Mouse (Mus musculus): ENCODE measurements around the gene Dusp3. TPM values are rescaled to one million over a fixed set of nuclear protein-coding genes. Genes with fewer than 3 reads are reported as not detected.

Dusp3 gene
- polyA plus RNA-seq, 1 experiment from 2014 or later, result 53.5 TPM

GRCm38 (mm10) chr11:101950021-101950420 is 36.8 kb downstream of the Dusp3 start:
- Histone ChIP-seq H3K36me3 (ENCODE audit: control insufficient read depth, insufficient read depth) (no peaks in the 10 kb centered on the region), H3K27ac (ENCODE audit: low read depth, low read length) (no peak overlapping the region), H3K4me2 (replicated peaks; ENCODE audit: low read depth) (no peak overlapping the region), H3K4me3 (ENCODE audit: low read depth, low read length) (no peak overlapping the region), H3K4me1 (replicated peaks; ENCODE audit: control insufficient read depth, insufficient read depth, low read length) (0 out of 2 replicates have a peak, but pooled peaks cover 3% of the 10 kb centered on the region), H3K9me3 (ENCODE audit: control insufficient read depth) (no peaks in the 10 kb centered on the region), H3K9ac (ENCODE audit: low read depth, low read length) (no peak overlapping the region), H3K27me3 (replicated peaks; ENCODE audit: control insufficient read depth, insufficient read depth, low read length) (no peaks in the 10 kb centered on the region)
- TF ChIP-seq CTCF (IDR thresholded peaks at IDR 0.05; ENCODE audit: low read depth), result no peak
- ATAC-seq, result no peak
- 79% methylated on average over 5 of the region's 5 CpGs for WGBS

GRCm38 (mm10) chr11:101946525-101946924 is 40.3 kb downstream of the Dusp3 start:
- TF ChIP-seq CTCF (IDR thresholded peaks at IDR 0.05; ENCODE audit: low read depth), result peak; percentile 39
- no peak for ATAC-seq
- no peaks in the 10 kb centered on the region for H3K4me1 ChIP-seq (replicated peaks; ENCODE audit: control insufficient read depth, insufficient read depth, low read length)
- no peak overlapping the region for H3K27ac ChIP-seq (ENCODE audit: low read depth, low read length)
- H3K4me3 ChIP-seq (ENCODE audit: low read depth, low read length), result no peak overlapping the region
- no peak overlapping the region for H3K9ac ChIP-seq (ENCODE audit: low read depth, low read length)
- no peaks in the 10 kb centered on the region for H3K27me3 ChIP-seq (replicated peaks; ENCODE audit: control insufficient read depth, insufficient read depth, low read length)
- WGBS, result 32% methylated on average over 5 of the region's 5 CpGs
- H3K9me3 ChIP-seq (ENCODE audit: control insufficient read depth), result no peaks in the 10 kb centered on the region
- no peaks in the 10 kb centered on the region for H3K36me3 ChIP-seq (ENCODE audit: control insufficient read depth, insufficient read depth)
- no peak overlapping the region for H3K4me2 ChIP-seq (replicated peaks; ENCODE audit: low read depth)

- TF ChIP-seq CTCF (IDR thresholded peaks at IDR 0.05; ENCODE audit: low read depth), result no peak
- Histone ChIP-seq H3K36me3 (ENCODE audit: control insufficient read depth, insufficient read depth) (no peaks in the 10 kb centered on the region), H3K4me1 (replicated peaks; ENCODE audit: control insufficient read depth, insufficient read depth, low read length) (no peaks in the 10 kb centered on the region), H3K9me3 (ENCODE audit: control insufficient read depth) (no peaks in the 10 kb centered on the region), H3K4me3 (ENCODE audit: low read depth, low read length) (no peak overlapping the region), H3K4me2 (replicated peaks; ENCODE audit: low read depth) (no peak overlapping the region), H3K9ac (ENCODE audit: low read depth, low read length) (no peak overlapping the region), H3K27ac (ENCODE audit: low read depth, low read length) (no peak overlapping the region), H3K27me3 (replicated peaks; ENCODE audit: control insufficient read depth, insufficient read depth, low read length) (peaks cover 4% of the 10 kb centered on the region)
- no peak for ATAC-seq
- 45% methylated on average over 3 of the region's 3 CpGs for WGBS
These were observed 43.8 kb downstream of the Dusp3 start for GRCm38 (mm10) chr11:101943055-101943454.

DNA sequence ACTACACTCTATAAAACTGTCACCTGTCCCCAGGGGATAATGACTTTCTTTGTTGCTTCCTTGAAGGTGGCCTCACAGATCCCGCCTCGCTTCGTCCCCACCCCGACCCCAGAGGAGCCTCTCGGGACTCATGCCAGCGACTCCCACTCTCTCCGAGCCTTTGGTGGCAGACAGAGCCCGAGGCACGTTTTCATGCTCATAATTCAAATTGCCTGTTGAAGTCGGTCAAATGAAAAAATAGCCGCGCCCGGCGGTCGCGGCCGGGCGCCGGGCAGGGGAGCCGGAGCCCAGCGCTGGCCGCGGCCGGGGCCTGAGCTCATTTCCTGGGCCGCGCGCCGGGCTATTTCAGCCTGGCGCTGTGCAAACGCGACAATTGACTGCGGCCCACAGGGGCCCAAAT is 49.7 kb downstream of the Dusp3 start:
- Histone ChIP-seq H3K9me3 (ENCODE audit: control insufficient read depth) (no peaks in the 10 kb centered on the region), H3K27ac (ENCODE audit: low read depth, low read length) (no peak overlapping the region), H3K36me3 (ENCODE audit: control insufficient read depth, insufficient read depth) (no peaks in the 10 kb centered on the region), H3K27me3 (replicated peaks; ENCODE audit: control insufficient read depth, insufficient read depth, low read length) (peaks cover 4% of the 10 kb centered on the region), H3K4me3 (ENCODE audit: low read depth, low read length) (peak overlapping the region; percentile 39), H3K4me1 (replicated peaks; ENCODE audit: control insufficient read depth, insufficient read depth, low read length) (0 out of 2 replicates have a peak, but pooled peaks cover 4% of the 10 kb centered on the region), H3K4me2 (replicated peaks; ENCODE audit: low read depth) (peak overlapping the region; percentile 77), H3K9ac (ENCODE audit: low read depth, low read length) (0 out of 2 replicates have a peak overlapping the region, but pooled peaks have one; percentile 7)
- 1% methylated on average over 32 of the region's 32 CpGs for WGBS
- 0 out of 2 replicates have a peak, but pooled peaks have one; percentile 36 for ATAC-seq
- no peak for TF ChIP-seq CTCF (IDR thresholded peaks at IDR 0.05; ENCODE audit: low read depth)

- Histone ChIP-seq H3K9me3 (ENCODE audit: control insufficient read depth) (no peaks in the 10 kb centered on the region), H3K27me3 (replicated peaks; ENCODE audit: control insufficient read depth, insufficient read depth, low read length) (peaks cover 4% of the 10 kb centered on the region), H3K4me1 (replicated peaks; ENCODE audit: control insufficient read depth, insufficient read depth, low read length) (0 out of 2 replicates have a peak, but pooled peaks cover 4% of the 10 kb centered on the region), H3K27ac (ENCODE audit: low read depth, low read length) (no peak overlapping the region), H3K36me3 (ENCODE audit: control insufficient read depth, insufficient read depth) (no peaks in the 10 kb centered on the region), H3K4me2 (replicated peaks; ENCODE audit: low read depth) (no peak overlapping the region), H3K9ac (ENCODE audit: low read depth, low read length) (no peak overlapping the region), H3K4me3 (ENCODE audit: low read depth, low read length) (no peak overlapping the region)
- TF ChIP-seq CTCF (IDR thresholded peaks at IDR 0.05; ENCODE audit: low read depth), result no peak
- no peak; the same call in 1 of the 2 replicates for ATAC-seq
- WGBS, result 48% methylated on average over 7 of the region's 7 CpGs
These were observed 50.4 kb downstream of the Dusp3 start for GRCm38 (mm10) chr11:101936421-101936820.

DNA sequence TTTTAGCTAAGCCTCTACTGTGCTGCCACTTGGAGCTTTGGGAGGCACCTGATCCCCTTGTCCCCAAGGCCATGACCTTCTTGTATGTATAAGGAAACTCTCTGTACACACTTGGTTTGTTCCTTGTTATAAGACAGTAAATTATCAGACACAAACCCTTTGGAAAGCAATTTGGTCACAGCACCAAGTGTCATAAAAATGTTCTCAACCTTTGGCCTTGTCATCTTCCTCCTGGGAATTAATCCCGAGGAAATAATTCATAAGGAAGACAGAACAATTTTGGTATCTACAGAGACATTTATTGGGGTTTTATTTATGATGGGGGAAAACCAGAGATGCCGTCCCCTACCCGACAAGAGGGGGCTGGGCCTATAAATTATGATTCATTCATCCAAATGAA is 51.1 kb downstream of the Dusp3 start:
- Histone ChIP-seq H3K27me3 (replicated peaks; ENCODE audit: control insufficient read depth, insufficient read depth, low read length) (peaks cover 4% of the 10 kb centered on the region), H3K4me2 (replicated peaks; ENCODE audit: low read depth) (no peak overlapping the region), H3K4me1 (replicated peaks; ENCODE audit: control insufficient read depth, insufficient read depth, low read length) (0 out of 2 replicates have a peak, but pooled peaks cover 4% of the 10 kb centered on the region), H3K9ac (ENCODE audit: low read depth, low read length) (no peak overlapping the region), H3K4me3 (ENCODE audit: low read depth, low read length) (no peak overlapping the region), H3K36me3 (ENCODE audit: control insufficient read depth, insufficient read depth) (no peaks in the 10 kb centered on the region), H3K27ac (ENCODE audit: low read depth, low read length) (no peak overlapping the region), H3K9me3 (ENCODE audit: control insufficient read depth) (no peaks in the 10 kb centered on the region)
- 39% methylated on average over 3 of the region's 3 CpGs for WGBS
- no peak for ATAC-seq
- TF ChIP-seq CTCF (IDR thresholded peaks at IDR 0.05; ENCODE audit: low read depth), result no peak

- H3K27ac ChIP-seq (ENCODE audit: low read depth, low read length), result no peak overlapping the region
- H3K27me3 ChIP-seq (replicated peaks; ENCODE audit: control insufficient read depth, insufficient read depth, low read length), result peaks cover 5% of the 10 kb centered on the region
- no peak for TF ChIP-seq CTCF (IDR thresholded peaks at IDR 0.05; ENCODE audit: low read depth)
- H3K4me1 ChIP-seq (replicated peaks; ENCODE audit: control insufficient read depth, insufficient read depth, low read length), result 0 out of 2 replicates have a peak, but pooled peaks cover 4% of the 10 kb centered on the region
- H3K4me3 ChIP-seq (ENCODE audit: low read depth, low read length), result no peak overlapping the region
- no peak overlapping the region for H3K9ac ChIP-seq (ENCODE audit: low read depth, low read length)
- H3K4me2 ChIP-seq (replicated peaks; ENCODE audit: low read depth), result no peak overlapping the region
- no peaks in the 10 kb centered on the region for H3K9me3 ChIP-seq (ENCODE audit: control insufficient read depth)
- 53% methylated on average over 4 of the region's 4 CpGs for WGBS
- ATAC-seq, result no peak
- no peaks in the 10 kb centered on the region for H3K36me3 ChIP-seq (ENCODE audit: control insufficient read depth, insufficient read depth)
These were observed 54.8 kb downstream of the Dusp3 start for GRCm38 (mm10) chr11:101931978-101932377.
